Mouse (Mus musculus): ENCODE results near the gene Slc7a15.
"Not testable (repeated sequence)": the region's sequence is repeated elsewhere in the genome, so short reads cannot be mapped to it uniquely, and the experiment has no call there.

The Slc7a15 gene

DNA sequence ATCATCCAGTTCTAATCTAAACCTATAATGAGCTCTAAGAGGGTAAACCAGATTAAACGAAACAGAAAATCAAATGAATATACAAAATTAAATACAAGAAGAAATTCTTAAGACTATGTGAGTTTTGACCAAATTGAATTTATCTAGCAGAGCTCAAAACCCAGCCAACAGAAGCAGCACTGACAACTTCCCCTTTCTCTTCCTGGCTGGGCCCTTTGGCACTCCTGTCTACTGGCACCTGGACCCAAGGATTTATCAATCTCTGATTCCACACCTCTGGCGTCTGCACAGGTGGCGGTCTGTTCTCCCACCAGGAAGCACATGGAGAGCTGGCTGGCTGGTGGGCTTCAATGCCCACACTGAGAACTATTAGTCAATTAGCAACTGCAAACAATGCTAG, 39.0 kb downstream of the Slc7a15 start:
- DNase-seq (ENCODE audit: low spot score in 2 of 2): not testable (repeated sequence)

DNA sequence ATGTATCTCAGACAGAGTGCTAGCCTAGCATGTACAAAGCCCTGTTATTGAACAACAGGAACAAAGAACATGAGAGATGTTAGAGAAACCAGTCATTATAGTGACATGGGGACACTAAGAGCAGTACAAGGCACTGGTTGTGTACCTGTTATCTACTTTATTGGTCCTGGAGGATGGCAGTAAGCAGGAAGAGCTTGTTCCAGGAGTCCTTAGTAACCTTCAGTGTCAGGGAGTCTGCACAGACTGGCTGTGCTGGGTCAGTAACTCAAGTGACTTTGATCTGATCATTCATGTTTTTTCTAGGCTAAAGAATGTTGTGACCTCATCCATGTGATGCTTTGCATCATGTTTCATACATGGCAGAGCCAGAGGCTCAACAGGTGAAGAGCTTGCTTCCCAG, 42.7 kb downstream of the Slc7a15 start:
- no peak for DNase-seq (ENCODE audit: low spot score in 2 of 2)

DNA sequence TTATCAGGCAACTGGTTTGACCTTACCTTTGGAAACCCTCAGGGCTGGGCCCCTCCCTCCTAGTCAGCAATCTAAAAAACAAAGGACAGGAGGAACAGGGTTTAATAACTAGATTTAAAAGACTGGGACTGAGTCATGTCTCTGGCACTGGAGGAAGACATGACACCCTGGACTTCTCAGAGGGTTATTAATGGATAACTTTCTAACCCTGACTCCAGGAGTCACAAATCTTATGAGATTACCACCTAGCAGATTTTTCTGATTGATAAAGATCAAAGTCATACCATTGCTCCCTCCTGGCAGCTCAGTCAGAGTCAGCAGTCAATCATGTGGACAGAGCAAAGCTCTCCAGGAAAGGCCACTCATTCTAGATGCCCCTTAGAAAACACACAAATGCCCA, 43.4 kb downstream of the Slc7a15 start:
- DNase-seq (ENCODE audit: low spot score in 2 of 2): no peak

DNA sequence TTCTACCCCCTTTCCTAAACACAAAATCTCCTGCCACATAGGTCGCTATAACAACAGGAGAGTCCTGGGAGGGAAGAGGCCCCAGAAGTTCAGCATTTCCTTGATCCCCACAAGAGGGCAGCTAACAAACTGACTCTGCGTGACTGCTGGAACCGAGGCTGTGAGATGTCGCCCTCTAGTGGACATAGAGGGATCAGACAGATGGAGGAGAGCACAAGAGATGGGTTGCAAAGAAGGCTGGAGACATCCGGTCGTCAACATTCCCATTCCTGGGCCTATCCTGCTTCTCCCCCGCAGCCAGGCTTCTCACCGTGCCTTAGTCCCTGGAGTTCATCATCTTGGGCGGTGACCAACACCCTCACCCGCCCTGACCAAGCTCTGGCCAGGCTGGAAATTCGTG, 51.5 kb downstream of the Slc7a15 start:
- peak; percentile 37 to 68 for DNase-seq (ENCODE audit: low spot score in 2 of 2)

DNA sequence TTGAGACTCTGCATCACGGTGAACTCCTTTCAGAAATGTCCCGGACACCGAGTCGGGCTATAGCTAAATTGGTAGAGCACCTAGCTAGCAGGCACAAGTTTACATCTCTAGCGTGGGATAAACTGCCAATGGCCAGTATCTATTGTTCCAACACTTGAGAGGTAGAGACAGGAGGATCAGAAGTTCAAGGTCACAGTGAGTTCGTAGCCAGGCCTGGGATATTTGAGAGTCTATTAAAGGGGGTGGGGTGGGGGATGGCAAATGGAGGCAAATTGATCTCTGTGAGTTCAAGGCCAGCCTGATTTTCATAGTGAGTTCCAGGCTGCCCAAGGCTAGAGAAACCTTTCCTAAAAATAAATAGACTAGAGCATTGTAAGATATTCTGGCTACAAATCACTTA, 52.1 kb downstream of the Slc7a15 start:
- DNase-seq (ENCODE audit: low spot score in 2 of 2): no peak

DNA sequence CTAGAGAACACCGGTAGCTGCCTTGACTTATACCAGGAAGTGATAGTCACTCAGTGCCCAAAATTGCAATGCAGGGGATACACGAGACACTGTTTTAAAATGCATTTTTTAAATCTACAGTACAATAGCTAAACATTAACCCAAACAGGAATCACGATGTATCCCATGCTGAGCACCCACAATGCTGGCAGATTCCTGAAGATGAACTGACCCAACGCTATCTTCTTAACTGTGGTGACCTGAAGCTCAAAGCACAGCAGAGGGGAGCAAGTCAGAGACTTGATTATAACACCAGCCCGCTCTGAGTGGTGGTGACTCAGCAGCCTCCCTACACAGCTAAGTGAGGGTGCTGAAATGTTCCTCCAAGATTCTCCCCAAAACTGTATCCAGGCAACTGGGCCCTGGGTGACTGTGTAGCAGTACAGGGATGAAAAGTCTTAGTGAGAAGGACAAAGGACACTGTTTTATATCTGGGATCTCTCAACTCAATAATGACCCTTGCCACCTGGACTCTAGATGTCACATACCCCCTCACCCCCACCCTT, 53.7 kb downstream of the Slc7a15 start:
- DNase-seq (ENCODE audit: low spot score in 2 of 2): no peak

DNA sequence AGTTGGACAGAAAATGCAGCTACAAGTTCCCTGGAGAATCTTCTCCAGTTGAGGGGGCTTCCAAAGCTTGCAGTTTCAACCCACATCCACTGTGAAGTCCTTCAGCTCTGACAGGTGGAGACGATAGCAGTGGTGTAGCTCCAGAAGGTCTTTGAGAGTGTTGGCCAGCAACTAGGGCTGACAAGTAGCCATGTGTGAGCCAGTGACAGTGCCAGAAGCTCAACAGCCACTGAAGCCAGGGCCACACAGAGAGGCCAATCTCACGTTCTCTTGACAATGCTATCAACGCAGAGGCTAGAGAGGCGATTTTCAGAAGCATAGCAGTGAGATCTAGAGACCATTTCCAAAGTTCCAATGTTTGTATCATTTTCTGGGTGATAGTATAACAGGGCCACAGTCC, 56.5 kb downstream of the Slc7a15 start:
- no peak for DNase-seq (ENCODE audit: low spot score in 2 of 2)

DNA sequence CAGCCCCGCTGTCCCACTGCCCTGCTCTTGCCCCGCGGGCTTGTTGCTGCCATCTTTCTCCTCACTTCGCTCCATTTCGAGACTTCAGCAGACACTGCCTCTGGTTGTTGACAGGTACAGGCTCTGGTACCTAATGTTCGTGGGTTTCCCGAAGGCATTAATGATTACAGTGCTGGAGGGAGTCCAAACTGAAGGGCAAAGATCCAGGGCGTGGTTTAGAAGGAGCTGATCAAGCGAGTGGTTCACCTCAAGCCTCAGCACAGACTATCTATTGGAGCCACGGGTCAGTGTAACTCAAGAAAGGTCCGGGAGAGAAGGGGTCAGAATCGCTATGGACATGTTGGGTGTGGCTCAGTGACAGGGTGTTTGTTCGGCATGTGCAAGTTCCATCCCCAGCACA, 59.4 kb downstream of the Slc7a15 start:
- DNase-seq (ENCODE audit: low spot score in 2 of 2): no peak

DNA sequence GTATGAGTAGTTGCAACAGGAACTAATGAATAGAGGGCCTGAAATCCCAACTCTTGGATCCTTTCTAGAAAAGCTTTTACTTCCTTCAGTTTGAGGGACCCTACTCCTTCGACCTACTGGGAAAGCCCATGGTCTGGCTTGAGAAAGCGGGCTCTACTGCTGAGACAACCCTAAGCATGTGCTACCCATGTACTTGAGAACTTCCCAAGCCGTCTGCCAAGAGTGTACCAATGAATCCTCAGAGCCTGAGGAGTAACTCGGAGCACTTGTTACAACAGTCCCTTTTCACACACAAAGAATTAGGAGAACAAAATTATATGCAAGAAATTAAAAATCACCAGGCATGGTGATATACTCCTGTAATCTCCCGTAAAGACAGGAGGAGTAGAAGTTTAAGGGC, 61.6 kb downstream of the Slc7a15 start:
- no peak for DNase-seq (ENCODE audit: low spot score in 2 of 2)

DNA sequence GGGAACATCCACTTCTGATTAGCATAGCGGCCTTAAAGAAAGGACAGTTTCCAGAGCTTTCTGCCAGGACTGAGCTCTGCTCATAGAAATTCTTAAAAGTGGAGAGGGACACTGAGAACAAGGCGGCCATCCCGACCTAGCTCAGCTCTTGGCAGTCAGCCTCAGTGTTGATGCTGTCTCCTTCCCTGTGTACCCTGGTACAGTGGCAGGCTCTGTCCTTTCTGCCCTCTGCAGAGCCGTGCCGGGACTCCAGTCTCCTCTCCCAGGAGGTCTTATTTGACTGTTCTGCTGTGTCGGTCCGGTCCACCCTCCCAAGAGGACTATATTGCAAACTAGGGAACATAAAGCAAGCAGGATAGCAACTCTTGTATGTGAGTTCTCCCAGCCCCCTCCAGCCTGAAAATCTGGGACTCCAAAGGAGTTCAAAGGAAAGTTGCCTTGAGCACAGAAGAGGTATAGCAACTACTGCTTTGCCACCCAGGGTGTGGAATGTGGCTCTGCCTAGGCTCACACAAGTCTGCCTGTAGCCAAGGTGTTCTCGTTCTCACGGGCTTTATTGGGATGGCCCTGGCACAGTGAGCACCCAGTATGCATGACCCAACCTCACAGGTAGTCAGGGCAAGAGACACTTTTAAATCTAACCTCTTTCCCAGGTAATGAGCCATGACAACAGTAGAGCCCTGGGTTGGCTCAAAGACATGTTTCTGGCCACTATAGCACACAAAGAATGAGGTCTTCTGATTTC, 62.5 kb downstream of the Slc7a15 start:
- DNase-seq (ENCODE audit: low spot score in 2 of 2): no peak

DNA sequence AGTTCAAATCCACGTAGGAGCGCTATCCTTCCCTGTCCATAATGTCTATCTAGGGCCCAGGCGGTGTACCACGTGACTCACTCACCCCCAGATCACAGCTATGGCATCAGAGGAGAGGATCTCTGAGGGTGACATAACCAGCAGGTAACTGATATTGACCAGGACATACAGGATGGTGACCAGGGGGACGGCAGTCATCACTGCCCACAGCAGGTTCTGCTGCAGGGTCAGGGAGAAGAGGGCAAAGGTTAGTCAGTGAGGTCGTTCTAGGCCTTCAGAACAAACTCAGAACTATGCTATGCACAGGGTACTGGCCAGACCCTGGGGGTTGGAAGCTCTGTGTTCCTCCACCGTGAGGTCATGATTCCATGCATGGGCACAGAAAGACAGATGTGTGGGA, 63.3 kb downstream of the Slc7a15 start:
- DNase-seq (ENCODE audit: low spot score in 2 of 2): no peak

DNA sequence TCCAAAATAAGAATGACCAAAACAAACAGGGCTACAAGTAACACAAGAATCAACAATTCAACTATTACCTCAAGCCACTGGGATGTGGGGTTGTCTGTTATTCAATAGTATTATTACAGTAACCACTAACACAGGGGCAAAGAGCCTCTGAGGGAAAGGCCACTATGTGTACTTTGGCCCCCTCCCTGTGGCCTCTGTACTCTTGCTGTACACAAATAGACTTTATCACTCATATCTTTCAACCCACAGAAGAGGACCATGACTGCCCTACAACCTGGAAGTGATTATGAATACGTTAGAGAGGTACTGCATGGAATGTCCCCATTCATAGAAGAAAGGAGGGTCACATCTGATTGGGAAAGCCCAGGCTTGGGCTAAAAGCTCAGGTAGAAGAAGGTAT, 64.0 kb downstream of the Slc7a15 start:
- no peak for DNase-seq (ENCODE audit: low spot score in 2 of 2)

DNA sequence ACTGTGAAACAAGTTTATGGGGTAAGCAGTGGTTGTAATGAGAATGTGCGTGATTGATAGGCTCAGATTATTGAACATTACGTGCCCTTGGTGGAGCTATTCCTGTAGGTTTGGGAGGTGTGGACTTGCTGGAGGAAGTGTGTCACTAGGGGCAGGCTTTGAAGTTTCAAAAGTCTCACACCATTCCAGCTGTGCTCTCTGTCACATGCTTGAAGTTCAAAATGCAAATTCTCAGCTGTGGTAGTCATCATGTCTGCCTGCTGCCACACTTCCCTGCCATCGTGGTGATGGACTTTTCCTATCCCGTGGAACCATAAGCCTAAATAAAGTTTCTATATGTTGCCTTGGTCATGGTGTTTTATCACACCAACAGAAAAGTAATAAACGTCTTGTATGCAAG, 71.1 kb downstream of the Slc7a15 start:
- no peak for DNase-seq (ENCODE audit: low spot score in 2 of 2)

DNA sequence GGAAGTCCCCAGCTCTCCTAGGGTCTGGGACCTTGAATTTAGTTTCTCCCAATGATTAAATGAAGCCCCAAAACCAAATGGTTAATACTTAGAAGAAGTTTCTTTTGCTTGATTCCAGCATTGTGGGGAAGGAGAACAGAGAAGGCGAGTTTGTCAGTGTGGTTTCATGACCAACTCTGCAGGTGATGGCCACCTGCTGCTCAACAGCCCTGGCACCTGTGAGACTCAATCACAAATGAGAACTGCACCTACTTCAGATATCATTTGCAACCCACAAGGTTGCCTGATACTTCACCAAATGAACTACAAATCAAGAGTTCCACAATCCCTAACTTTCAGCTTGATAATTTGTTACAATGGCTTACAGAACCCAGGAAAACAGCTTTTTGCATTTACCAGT, 71.7 kb downstream of the Slc7a15 start:
- DNase-seq (ENCODE audit: low spot score in 2 of 2): no peak

DNA sequence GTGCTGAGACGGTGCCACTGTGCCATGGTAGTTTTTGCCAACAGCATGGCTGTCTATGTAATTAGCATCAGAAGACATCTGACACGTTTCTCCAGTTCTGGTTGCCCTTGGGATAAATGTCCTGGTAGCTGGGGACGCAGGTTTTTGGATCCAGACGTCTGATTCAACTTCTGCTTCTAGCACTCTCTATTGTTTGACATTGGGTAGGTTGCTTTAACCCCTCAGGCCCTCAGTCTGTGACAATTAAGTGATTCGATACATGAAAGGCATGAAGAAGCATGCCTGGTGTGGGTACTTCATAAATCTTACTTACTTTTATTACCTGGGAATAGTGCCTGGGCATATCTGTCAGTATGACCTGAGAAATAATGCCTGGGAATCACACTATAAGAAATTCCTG, 74.8 kb downstream of the Slc7a15 start:
- no peak for DNase-seq (ENCODE audit: low spot score in 2 of 2)

DNA sequence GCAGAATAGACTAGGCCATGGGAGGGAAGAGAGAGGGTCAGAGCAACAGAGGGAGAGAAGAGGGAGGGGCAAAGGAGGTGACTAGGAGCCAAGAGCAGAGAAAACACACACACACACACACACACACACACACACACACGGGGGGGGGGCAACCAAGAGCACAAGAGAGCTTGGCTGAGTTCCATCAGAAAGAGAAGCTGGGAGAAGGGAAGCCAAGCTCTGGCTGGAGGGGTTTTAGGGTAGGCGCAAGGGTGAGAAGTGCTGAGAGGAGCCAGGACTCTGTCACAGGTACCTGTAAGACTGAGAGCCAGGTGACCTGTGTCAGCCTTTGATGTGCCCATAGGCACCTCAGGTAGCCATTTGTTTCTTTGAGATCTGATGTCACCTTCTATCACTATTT, 76.2 kb downstream of the Slc7a15 start:
- no peak for DNase-seq (ENCODE audit: low spot score in 2 of 2)

DNA sequence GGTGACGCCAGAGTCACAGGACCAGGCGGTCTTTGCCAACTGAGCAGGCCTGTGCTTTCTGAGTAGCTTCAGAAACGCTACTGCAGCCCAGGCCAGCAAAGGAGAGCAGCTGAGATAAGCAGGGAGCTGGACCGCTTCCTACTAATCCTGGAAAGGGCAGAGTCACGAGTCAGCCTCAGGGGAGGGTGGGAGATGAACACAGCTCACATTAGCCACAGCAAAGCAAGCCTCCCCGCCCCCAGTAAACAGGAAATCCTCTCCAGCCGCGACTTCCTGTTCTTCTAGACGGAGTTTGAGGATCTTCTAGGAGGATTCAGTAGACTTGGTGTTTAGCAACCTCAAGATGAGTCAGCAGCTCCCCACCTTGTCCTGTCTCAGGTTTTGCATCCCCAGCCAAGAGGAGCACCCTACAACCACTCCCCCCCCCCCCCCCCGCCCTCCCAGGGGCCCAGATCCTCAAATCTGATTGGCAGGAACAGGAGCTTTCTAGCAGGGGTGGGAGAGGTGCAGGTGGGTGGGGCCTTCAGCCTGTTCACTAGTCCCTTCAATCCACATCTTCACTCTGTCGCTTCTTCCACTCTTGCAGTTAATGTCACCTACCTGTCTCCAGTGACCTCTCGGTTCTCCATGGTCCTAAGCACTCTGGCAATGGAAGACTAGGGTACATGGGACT, 77.4 kb downstream of the Slc7a15 start:
- DNase-seq (ENCODE audit: low spot score in 2 of 2): peak in 1 of 2 experiments; percentile 53

DNA sequence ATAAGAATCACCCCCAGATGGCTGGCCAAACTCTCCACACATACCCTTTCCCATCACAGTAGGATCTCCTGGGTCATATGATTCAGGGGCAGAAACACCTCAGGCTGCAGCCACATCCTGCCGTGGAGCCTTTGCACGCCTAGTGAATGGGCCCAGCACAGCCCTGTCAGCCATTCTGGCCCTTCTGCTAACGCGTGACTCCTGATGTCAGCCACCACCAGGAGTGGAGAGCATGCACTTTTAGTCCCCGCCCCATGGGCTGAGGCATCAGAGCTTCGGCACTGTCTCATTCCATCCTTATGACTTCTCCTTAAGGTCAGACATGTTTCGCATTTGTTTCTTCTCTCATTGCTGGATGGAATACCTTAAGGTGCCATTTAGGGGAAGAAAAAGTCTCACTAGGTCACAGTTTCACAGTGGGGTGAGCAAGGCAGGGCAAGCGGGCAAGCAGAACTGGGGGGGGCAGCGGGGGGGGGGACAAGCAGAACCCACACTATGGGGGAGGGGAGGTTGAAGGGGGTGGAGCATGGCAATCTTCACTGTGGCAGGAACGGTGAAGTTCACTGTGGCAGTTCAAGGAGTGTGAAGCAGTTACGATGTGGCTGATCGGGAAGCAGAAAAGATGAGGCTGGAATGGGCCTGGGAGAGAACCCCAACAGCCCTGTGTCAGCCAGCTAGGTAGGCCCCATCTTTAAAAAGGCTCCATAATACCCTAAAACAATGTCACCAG, 79.3 kb downstream of the Slc7a15 start:
- DNase-seq (ENCODE audit: low spot score in 2 of 2): no peak

DNA sequence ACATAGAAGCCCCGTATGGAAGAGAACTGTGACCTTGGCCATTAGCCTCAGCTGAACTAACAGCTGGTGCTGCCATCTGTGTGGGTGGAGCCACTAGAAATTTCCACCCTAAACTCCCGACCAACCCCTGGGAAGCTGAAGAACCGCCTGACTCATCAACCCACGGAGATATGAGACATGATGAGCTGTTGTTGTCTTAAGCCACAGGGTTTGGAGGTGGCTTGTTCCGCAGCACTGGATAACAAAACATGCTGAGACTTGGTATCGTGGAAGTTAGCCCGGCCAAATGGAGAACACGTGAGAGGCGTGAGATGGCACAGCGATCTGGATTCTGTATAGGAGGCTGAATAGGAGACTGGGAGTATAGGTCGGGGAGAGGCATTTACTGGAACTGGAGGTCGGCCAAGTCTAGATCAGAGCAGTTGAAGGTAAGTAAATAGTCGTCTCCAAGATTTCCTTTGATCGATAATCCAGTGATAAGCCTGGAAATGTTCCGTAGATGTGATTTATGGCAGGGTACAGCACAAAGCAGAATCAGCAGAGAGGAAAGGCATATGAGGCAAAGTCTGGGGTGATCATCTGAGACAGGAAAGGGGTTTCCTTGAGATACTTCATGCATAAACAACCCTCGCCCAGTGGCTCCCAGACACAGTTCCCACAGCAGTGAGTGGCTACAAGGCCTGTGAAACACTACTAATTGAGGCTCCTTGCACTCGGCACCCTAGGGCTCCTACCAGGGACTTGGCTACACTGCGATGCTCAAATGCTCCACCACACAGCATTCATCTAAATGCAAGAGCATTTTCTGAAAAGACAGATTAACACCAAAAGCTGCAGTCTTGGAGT, 87.6 kb downstream of the Slc7a15 start:
- no peak for DNase-seq (ENCODE audit: low spot score in 2 of 2)

DNA sequence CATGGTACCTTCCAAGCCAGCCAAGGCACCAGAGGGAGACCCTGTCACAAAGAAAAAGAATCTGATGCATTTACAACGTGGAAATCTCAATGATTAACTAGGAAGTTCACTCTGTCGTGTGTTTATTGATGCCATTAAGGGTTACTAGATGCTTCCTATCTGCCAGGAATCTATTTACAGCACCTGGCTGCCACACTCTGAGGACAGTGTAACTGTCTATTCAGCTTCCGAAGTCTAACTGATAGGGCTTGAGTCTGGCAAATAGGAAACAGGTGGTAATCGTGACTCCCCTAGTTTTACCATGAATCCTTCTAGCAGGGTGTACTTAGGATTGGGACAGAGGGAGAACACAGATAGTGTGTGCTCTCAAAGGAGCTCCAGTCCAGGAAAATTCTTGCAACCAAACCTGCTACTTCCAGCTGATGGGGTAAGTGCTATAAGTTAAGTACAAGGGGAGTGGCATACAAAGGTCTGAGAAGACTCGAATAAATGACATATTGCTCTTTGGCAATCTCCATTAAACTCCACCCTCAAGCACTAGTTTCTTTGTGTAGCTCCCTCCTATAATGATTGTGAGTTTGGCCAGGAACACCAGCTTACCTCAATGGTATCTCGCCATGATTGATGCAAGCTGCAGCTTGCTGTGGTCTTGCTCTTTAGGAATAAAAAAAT, 88.4 kb downstream of the Slc7a15 start:
- no peak for DNase-seq (ENCODE audit: low spot score in 2 of 2)

DNA sequence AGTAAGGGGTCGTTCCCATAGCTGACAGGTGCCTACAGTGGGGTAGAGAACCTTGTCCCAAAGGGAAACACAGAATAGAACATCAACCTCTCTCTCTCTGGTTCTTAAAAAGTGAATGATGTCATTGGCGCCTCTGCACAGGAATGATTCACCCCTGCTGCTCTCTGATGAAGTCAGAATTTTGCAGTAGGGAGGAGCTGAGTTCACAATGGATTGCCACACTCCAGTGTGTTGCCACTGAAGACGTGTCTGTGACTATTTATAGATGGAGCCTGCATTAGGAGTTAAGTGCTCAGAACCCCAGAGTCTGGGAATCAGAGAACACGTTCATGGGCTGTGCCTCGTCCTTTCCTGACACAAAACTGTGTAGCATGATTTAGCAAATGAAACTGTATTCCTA, 89.2 kb downstream of the Slc7a15 start:
- no peak for DNase-seq (ENCODE audit: low spot score in 2 of 2)

Measured in urinary bladder, postnatal 4 days (tissue).